Mouse (Mus musculus): Measurements from ENCODE around the gene Cenpx.

DNA sequence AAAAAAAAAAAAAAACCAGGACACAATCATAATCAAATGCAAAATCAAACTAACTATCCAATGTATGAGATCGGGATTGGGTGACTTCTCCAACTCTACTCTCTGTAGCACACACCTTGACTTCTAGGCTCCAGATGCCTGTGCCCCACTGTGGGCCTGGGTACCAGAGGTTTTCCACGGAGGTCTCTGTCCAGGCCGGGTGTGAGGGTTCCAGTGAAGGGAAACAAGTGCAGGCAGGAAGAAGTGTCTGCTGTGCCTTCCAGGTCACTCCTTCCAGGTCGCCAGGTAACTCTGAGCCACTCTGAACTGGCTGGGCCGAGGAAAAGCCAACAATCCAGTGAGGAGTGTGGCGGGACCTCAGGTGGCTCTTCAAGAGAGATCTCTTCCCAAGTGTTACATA lies 22.9 kb upstream of the Cenpx start:
- no peak for TF ChIP-seq CTCF (IDR thresholded peaks at IDR 0.05; ENCODE audit: low read depth)
- no peak for TF ChIP-seq EP300 (IDR thresholded peaks at IDR 0.05; ENCODE audit: low read depth)
